Mouse (Mus musculus): ENCODE data around the gene Sugct.

Sugct gene

DNA sequence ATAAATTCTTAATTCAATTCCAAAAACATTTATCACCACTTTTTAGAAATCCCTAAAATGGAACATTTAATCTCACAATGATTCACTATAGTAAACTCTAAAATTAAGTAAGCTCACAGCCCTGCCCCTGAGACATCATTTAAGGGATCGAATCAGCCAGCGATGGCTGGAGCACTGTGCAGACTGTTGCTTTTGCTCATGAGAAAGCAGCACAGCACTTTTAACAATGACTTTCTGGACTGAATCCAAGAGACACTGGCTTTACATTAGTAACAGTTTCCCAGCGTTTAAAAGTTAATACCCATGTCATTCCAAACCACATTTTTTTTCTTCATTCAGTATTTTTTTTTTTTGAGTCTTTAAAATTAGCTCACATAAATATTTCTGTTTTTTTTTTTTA, 398.9 kb downstream of the Sugct start:
- no peak for DNase-seq (ENCODE audit: low spot score in 2 of 2)

DNA sequence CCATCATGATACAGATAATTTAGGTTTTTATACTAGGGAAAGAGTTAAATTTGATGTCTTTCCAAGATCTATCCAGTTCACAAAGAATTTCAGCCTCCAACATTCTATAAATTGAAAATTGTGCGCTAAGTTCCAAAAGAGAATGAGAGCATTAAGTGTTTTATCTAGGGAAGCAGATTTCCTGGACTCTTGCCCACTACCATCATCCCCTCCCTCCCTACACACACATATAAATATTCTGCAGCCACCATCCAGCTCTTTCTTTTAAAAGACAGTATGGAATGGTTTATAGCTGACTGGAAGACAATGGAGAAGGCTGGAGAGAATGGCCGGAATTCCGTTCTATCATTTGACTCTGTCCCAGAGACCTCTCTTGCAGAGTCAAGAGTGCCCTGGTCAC, 404.3 kb downstream of the Sugct start:
- DNase-seq (ENCODE audit: low spot score in 2 of 2) = no peak

DNA sequence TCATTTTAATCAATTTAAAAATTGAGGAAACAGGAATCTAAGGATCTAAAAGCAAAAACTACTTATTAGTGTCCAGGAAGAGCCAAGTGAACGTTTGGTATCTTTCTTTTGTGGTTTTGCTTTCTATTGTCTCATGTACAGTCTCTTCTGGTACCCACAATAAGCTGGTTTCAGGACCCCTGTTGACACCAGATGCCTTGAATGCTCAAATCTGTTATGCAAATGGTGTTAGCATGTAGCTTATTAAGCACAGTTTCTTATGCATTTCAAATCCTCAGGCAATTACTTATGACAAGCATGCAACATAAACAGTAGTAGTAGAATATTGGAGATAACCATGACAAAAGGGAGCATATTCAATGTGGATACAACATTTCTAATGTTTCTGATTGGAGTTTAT, 407.0 kb downstream of the Sugct start:
- DNase-seq (ENCODE audit: low spot score in 2 of 2) = no peak

DNA sequence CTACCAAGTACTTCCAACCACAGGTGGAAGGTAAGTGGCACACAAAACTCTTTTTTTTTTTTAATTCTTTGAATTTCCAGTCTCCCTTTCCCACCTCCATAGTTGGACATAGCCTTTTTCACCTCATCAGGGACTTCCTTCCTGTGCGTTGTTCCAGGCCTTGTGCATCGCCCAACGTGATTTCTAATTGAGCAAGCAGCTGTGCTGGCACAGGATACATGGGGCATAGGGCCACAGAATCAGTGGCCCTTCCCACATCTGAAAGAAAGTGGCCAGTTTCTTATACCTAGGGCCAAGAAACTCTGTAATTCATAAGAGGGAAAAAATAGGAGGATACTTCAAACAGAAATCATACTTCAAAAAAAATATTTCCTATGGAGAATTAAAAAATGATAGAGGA, 449.4 kb downstream of the Sugct start:
- DNase-seq (ENCODE audit: low spot score in 2 of 2) = no peak

DNA sequence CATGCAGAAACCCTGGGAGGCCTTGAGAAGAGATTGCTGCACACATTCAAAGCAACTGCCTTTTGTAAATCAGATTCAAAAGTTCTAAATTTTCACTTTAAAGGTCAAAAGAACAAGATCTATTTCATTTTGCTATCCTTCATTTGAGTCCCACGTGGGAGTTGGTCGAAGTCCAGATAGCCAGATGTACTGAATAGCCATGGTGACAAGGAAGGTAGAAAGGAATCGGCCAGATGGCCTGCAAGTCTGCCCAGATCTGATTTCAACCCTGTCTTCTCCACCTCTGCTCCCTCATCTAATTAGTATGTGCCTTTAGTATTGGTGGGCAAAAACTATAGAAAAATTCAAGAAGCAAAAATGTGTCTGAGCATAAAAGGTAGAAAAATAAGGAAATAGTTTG, 478.8 kb downstream of the Sugct start:
- no peak for DNase-seq (ENCODE audit: low spot score in 2 of 2)

DNA sequence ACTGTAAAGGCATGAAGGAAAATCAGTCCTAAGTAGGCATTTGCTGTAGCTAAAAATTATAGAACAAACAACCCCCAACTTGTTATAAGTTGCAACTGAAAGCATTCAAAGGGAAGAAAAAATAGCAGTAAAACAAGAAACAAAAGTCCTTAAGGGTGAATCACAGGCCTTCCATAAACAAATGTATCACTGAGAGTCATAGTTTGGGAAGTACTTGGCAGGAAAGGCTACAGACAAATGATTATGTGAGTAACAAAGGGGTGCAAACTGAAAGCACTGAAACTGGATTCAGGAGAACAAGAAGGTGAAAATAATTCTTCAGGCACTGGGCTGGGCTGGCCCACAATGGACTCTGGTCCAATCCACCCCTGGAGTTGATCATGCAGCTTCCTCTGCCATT, 482.7 kb downstream of the Sugct start:
- DNase-seq (ENCODE audit: low spot score in 2 of 2) = no peak

DNA sequence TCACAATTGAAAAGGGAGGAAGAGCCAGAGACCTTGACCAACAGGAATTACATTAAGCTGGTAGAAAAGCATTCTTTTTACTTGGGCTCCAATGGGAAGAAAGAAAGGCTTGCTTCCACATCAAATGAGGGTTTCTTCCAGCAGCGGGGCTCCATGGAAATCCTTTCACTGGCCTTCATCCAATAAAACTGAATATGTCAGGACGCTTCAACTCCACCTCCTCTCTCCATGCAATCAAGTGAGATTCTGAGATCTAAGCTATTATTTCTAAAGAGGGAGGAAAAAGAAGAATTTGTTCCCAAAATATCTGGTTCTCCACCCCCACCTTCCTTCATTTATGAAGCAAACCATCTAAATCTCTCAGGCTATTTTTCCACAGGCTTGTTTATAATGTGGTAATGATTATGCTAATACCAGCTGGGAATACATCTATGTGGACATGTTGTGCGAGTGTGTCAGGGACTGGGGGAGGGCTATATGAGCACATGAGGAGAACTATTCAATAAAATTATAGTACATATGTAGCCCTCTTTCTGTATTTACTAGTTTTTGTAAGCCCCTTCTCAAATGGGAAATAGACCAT, 505.1 kb downstream of the Sugct start:
- no peak for DNase-seq (ENCODE audit: low spot score in 2 of 2)

DNA sequence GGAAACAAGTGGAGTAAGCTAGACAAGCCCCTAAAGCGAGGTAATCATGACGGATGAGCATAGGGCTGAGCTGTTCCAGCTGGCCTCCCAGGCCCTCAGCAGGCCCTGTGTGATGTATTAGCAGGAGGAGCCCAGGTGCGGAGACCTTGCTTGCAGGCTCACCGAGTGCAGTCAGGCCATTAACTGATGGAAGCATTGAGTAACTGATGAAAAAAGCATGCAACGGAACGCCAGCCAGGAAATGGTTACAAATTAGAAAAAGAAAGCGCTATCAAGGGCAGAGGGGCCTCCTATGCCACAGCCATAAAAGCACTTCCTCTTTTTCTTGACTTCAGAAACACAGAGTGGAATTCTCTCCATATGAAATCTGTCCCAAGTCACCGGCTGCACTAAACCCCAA, 510.1 kb downstream of the Sugct start:
- DNase-seq (ENCODE audit: low spot score in 2 of 2) = no peak

DNA sequence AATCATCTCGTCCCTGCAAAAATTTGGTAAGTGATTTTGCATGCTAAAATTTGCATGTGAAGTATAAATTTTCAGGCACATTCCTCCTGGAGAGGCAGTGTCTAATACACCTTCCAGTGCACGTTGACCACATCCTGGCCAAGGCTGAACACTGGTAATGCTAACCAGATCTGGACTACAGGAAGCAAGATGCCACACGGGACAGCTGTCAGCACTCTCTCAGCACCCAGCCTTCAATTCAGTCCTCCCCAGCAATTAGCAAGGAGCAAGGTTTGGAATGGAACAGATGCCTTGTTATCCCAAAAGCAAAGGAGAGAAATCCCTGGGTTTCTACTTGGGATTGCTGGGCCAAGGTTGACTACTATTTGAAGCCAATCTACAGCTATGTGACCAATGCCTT, 529.4 kb downstream of the Sugct start:
- no peak for DNase-seq (ENCODE audit: low spot score in 2 of 2)

DNA sequence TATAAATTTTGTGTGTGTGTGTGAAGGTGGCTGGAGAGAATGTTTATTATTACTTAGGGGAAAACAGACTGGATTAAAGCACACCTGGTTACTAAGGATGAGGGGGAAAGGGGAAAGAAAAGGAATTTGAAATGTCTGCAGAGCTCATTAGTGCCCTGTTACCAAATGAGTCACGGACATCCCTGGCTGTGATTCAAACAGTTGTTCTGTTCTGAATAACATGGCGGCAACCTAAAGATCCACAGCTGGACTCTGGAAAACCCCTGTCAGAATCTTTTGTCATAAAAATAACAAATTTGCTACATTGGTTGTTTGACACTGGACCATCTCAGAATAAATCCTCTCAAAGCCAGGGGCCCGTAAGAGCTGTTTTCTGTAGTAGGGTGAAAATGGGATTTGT, 530.6 kb downstream of the Sugct start:
- DNase-seq (ENCODE audit: low spot score in 2 of 2) = no peak

DNA sequence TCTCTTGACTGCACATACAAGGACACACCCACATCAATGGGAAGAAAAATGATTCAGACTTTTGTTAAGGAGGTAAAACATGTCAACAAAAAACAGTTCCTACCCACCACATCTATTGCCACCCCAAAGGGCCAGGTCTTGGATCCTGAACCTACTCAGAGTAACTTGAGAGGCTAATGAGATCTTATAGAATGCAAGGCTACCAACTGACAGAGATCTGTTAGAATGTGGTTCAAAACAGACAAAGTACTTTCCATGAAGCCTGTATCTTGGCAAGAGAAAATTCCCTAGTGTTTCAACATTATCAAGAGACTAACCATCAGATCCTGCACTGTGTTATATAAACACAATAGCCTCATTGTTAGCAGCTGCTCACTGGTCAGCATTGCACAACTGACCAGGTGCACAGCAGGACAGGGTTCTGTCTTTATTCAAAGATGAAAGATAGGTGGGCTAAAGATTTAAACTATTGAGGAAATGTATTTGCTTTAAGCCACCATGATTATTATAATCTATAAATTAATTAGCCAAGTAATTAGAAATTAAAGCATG, 548.8 kb downstream of the Sugct start:
- DNase-seq (ENCODE audit: low spot score in 2 of 2) = no peak

DNA sequence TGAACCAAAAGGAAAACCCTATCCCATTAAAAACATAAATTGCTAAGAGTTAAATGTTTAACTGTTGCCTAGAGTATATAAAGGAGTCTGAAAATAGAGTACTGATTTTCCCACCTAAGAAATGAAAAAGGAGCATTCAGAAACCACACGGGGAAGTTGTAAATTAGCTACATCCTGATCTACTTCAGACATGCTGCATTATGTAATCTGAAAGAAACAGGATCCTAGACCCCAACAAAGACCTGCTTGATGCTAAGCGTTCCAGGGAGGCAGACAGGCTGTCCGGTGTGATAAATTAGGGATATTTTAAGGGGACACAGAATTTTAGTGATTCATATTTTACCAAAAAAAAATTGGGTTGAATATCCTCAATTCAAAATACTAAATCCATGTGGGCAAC, 579.3 kb downstream of the Sugct start:
- no peak for DNase-seq (ENCODE audit: low spot score in 2 of 2)

DNA sequence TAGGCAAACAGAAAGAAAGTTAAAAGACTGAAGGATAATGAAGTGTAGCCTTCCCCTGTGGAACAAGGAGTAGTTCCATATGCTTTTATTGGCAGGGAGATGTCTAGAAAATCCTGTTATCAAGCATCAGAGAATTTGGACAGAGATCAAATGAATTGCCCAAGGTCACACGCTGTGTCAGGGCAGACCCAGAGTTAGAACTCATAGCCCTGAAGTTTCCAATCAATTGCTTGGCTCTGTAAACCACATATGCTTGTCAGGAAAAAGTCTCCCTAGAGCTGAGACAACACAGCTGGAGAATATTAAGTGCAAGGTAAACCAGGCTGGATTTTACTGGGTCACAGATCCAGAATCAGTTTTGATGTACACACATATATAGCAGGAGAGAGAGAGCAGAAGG, 593.0 kb downstream of the Sugct start:
- no peak for DNase-seq (ENCODE audit: low spot score in 2 of 2)

DNA sequence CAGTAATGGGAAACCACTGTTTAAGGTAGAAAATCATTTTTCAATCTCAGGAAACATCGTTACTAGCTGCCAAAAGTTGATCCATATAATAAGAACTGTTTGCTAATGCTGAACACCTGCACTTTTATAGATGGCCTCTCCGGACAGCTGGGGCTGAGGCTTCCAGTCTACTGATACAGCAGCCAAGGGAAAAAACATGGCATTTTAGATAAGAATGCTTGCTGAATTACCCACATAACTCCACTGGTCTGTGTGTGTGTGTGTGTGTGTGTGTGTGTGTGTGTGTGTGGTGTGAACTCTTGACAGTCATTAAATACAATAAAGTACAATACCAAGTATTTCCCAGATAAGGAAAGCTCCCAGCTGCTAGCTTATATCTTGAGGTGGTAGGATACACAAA, 608.8 kb downstream of the Sugct start:
- no peak for DNase-seq (ENCODE audit: low spot score in 2 of 2)

DNA sequence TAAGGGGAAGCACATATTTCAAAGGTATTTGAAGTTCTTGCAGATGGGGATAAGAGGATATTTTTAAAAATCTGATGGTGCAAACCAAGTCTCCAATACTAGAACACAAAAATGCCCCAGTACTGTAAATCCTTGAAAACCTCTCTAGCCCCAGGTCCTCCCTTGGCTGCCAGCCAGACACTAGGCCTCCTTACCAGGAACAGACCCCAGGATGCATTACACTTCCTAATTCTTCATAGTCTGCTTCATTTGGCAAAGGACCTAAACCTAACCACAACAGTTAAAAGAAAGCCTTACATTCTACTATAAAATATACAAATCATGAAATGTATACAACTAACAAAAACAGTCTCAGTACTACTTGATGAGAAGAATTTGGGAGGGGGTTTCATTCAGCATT, 609.2 kb downstream of the Sugct start:
- no peak for DNase-seq (ENCODE audit: low spot score in 2 of 2)

DNA sequence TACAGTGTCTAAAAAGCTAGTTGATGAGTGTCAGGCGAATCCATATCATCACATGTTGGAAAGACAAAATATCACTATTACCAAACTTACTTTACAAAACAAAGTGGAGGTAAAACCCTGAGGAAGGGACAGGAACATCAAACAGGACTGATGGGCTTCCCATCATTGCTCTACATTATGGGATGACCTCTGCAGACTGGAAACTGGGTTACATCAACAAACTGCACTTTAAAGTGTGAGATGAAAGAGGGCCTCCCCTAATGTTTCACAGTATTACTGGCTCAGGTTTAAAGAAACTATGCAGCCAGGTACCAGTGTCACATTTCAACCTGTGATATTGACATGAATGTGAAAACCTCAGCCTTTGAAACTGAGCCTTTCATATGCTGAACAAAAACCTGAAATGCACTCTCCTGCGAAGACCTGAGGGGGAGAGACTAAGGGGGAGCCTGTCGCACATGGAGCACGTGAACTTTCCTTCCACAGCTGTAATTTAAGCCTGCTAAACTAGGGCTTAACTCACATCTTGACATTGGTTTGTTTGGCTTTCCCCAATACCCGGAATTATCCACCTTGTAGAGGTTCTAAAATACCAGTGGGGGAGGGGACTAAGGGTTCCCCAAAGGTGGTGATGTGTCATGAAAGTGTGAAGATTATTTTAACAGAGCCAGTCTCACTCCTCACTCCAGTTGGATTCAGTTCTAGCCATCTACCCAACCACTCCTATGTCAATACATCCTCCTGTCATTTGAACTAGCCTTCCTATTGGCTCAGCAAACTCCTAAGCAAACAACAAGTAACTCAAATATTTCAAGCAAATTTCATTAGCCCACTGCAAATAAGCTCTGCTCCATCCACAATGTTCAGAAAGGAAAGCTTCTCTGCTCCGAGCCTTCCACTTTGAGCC, 610.2 kb downstream of the Sugct start:
- no peak for DNase-seq (ENCODE audit: low spot score in 2 of 2)

DNA sequence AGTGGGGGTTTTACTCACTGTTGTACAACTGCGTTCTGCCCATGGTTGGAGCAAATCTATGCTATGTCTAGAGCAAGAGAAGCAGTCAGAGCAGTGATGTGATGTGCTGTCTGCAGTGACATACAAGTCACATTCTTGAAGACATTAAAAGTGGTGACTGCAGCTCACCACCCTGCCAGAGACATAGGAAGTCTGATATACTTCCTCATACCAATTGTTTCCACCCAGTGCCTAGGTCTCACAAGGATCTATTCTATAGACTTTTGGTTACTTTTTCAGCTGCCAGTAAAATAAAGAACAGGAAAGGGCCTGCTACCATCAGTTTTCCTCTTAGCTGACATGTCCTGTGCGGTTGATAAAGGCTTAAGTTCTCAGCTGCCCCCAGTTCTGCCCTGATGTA, 613.7 kb downstream of the Sugct start:
- no peak for DNase-seq (ENCODE audit: low spot score in 2 of 2)

DNA sequence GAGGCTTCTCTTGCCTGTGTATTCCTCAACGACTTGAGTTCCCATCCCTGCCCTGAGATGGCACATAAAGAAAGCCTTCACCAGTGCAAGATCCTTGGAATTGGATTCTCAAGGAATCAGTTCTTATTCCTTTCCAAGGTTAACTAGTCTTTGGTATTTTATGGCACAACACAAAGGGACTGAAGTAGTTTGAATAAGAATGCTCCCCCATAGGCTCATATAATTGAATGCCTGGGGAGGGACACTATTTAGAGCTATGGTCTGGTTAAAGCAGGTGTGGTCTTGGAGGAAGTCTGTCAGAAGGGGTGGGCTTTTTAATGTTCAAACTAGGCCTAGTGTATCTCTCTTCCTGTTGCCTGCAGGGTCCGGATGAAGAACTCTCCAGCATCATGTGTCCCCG, 629.8 kb downstream of the Sugct start:
- DNase-seq (ENCODE audit: low spot score in 2 of 2) = no peak

DNA sequence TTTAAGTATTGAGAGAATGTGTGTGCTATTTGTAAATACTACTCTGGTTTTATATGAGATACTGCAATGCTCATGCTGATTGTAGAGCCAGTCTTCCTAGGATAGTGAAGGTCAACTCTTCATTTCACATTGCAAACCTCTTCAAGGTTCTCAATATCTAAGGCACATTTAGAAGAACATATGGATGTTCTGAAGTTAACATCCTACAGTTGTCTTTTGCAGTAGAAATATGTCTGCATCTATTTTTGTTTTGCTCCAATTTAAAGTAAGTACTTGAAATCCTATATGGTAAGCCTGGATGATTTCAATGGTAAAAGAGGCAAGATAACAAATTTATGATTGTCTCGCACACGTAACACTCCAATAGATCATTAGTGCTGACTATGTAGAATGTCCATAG, 638.7 kb downstream of the Sugct start:
- DNase-seq (ENCODE audit: low spot score in 2 of 2) = no peak

DNA sequence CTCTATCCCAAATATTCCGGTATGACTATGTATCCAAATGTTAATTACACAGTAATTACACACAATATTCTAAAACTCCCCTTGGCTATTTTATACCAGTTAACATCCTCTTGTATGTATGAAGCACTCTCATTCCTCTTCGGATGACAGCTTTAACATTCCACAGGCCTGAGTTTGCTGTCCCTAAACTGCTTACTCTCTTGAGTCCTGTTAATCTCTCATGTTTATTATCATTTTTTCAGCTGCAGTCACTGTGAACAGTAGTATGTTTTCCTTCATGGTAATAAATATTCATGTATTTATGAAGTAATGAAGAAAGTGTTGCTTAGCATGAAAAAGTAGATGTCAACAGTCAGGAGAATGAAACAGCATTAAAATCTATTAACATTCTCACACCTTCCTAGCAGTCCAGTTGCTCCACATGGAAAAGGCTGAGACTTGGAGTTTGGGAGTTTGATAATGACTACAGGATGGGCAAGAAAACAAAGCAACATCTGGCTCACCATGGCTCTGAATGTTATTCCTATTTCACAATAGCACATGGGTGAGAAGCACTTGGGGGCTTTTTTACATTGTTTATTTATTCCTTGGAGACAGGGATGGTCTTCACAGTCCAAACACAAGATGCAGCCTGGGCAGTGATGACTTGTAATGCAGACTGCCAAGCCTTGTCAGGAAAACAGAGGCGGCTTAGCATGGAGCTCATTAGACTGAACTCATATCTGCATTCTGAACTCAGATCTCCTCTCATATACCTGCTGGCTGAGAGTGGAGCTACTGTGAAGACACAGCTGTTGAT, 651.7 kb downstream of the Sugct start:
- no peak for DNase-seq (ENCODE audit: low spot score in 2 of 2)

DNA sequence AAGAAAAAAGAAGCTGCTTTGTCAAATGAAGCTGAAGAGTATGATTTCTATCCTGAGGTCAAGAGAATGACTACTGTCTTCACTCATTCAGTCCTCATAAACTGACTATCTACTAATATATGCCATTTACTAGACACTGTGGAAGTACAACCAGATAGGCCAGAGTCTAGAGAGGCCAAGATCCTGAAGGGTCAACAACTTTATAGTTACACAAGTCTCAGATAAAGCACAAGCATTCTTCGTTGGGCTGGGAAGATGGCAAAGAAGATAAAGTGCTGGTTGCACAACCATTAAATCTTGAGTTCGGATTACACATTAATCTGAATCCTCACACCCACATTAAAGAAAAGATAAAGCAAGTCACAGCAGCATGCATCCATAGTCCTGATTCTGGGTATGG, 653.0 kb downstream of the Sugct start:
- no peak for DNase-seq (ENCODE audit: low spot score in 2 of 2)

DNA sequence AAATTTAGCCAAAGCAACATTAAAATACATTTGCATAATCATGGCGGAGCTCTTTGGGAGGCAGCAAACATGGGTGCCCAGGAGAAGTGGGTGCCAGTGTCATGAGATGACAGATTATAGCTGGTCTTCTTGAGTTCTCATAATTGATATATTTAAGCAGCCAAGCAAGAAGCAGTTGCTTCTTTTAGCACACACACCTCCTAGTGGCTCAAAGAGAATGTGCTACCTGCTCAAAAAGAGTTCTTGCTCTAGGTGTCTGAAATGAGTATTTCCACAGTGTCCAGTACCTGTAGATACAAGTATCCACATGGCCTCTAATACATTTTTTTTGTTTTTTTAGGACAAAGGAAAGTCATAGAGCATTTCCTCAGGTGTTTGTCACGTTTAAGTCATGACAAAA, 655.6 kb downstream of the Sugct start:
- no peak for DNase-seq (ENCODE audit: low spot score in 2 of 2)

DNA sequence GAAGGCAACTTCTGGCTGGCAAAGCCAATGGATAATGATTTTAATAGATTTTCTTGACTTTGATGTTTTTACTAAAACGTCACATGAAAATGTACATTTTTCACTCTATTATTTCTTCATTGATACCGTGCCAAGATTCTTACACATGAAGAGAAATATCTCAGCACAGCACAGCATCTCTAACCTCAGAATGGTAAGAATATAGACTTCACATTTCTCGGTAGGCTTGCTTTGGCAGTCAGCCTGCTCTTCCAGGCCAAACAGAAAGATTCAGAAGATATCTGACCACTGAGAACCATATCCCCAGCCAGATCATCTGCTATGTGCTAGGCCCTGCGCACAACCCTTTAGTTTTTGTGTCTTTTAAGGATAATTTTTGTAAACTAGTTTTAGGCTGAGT, 657.0 kb downstream of the Sugct start:
- DNase-seq (ENCODE audit: low spot score in 2 of 2) = no peak
